Mouse (Mus musculus): ENCODE data around the gene Syn2. TPM values are rescaled to one million over a fixed set of nuclear protein-coding genes. Genes with fewer than 3 reads are reported as not detected.

Syn2 gene
- total and polyA plus RNA-seq, 3 experiments = 0.16 TPM; not detected in 2

GRCm38 (mm10) chr6:115316811-115317221 lies 182.1 kb downstream of the Syn2 start:
- DNase-seq (ENCODE audit: low spot score) = no peak
- no peak for TF ChIP-seq GATA2 (IDR thresholded peaks at IDR 0.05; ENCODE audit: borderline replicate concordance, low read depth, low read length)
- TF ChIP-seq CTCF (IDR thresholded peaks at IDR 0.05; ENCODE audit: low read depth, low read length) = no peak
- no peak for TF ChIP-seq TAL1 (conservative IDR thresholded peaks at IDR 0.05; ENCODE audit: low read depth, low read length)
- no peak for TF ChIP-seq POLR2AphosphoS5 (IDR thresholded peaks at IDR 0.05; ENCODE audit: insufficient replicate concordance, low read depth, low read length)
- TF ChIP-seq GATA1 (IDR thresholded peaks at IDR 0.05; ENCODE audit: borderline replicate concordance, low read length) = no peak
- no peaks in the 10 kb centered on the region for H3K9me3 ChIP-seq (replicated peaks)
- ATAC-seq (ENCODE audit: extremely low read depth, insufficient number of reproducible peaks, low FRiP score, poor library complexity, severe bottlenecking) = no peak
- no peaks in the 10 kb centered on the region for H3K36me3 ChIP-seq (replicated peaks)
- no peak overlapping the region for H3K4me3 ChIP-seq (ENCODE audit: low read depth, low read length)
- H3K4me1 ChIP-seq (ENCODE audit: insufficient read depth, low read depth, low read length) = no peaks in the 10 kb centered on the region
- peaks cover 3% of the 10 kb centered on the region; the same call in 1 of the 2 replicates for H3K27me3 ChIP-seq (ENCODE audit: insufficient read depth, low read length)

GRCm38 (mm10) chr6:115318811-115319210 lies 184.1 kb downstream of the Syn2 start:
- Histone ChIP-seq H3K4me3 (ENCODE audit: low read depth, low read length) (no peak overlapping the region), H3K9me3 (replicated peaks) (no peaks in the 10 kb centered on the region), H3K4me1 (ENCODE audit: insufficient read depth, low read depth, low read length) (no peaks in the 10 kb centered on the region), H3K27me3 (ENCODE audit: insufficient read depth, low read length) (no peaks in the 10 kb centered on the region), H3K36me3 (replicated peaks) (no peaks in the 10 kb centered on the region)
- TF ChIP-seq TAL1 (conservative IDR thresholded peaks at IDR 0.05; ENCODE audit: low read depth, low read length) (no peak), POLR2AphosphoS5 (IDR thresholded peaks at IDR 0.05; ENCODE audit: insufficient replicate concordance, low read depth, low read length) (no peak), GATA1 (IDR thresholded peaks at IDR 0.05; ENCODE audit: borderline replicate concordance, low read length) (no peak), CTCF (IDR thresholded peaks at IDR 0.05; ENCODE audit: low read depth, low read length) (no peak), GATA2 (IDR thresholded peaks at IDR 0.05; ENCODE audit: borderline replicate concordance, low read depth, low read length) (no peak)
- DNase-seq (ENCODE audit: low spot score) = no peak
- ATAC-seq (ENCODE audit: extremely low read depth, insufficient number of reproducible peaks, low FRiP score, poor library complexity, severe bottlenecking) = no peak

- Histone ChIP-seq H3K27me3 (ENCODE audit: insufficient read depth, low read length) (no peaks in the 10 kb centered on the region), H3K36me3 (replicated peaks) (no peaks in the 10 kb centered on the region), H3K4me3 (ENCODE audit: low read depth, low read length) (no peak overlapping the region), H3K4me1 (ENCODE audit: insufficient read depth, low read depth, low read length) (no peaks in the 10 kb centered on the region), H3K9me3 (replicated peaks) (no peaks in the 10 kb centered on the region)
- DNase-seq (ENCODE audit: low spot score) (no peak), ATAC-seq (ENCODE audit: extremely low read depth, insufficient number of reproducible peaks, low FRiP score, poor library complexity, severe bottlenecking) (no peak)
- TF ChIP-seq GATA1 (IDR thresholded peaks at IDR 0.05; ENCODE audit: borderline replicate concordance, low read length) = no peak
- no peak for TF ChIP-seq TAL1 (conservative IDR thresholded peaks at IDR 0.05; ENCODE audit: low read depth, low read length)
- no peak for TF ChIP-seq GATA2 (IDR thresholded peaks at IDR 0.05; ENCODE audit: borderline replicate concordance, low read depth, low read length)
- no peak for TF ChIP-seq CTCF (IDR thresholded peaks at IDR 0.05; ENCODE audit: low read depth, low read length)
- no peak for TF ChIP-seq POLR2AphosphoS5 (IDR thresholded peaks at IDR 0.05; ENCODE audit: insufficient replicate concordance, low read depth, low read length)
Measured at GRCm38 (mm10) chr6:115319686-115320085, 185.0 kb downstream of the Syn2 start.

GRCm38 (mm10) chr6:115320927-115321714 lies 186.4 kb downstream of the Syn2 start:
- TF ChIP-seq TAL1 (conservative IDR thresholded peaks at IDR 0.05; ENCODE audit: low read depth, low read length) (no peak), POLR2AphosphoS5 (IDR thresholded peaks at IDR 0.05; ENCODE audit: insufficient replicate concordance, low read depth, low read length) (no peak), GATA2 (IDR thresholded peaks at IDR 0.05; ENCODE audit: borderline replicate concordance, low read depth, low read length) (no peak), CTCF (IDR thresholded peaks at IDR 0.05; ENCODE audit: low read depth, low read length) (no peak), GATA1 (IDR thresholded peaks at IDR 0.05; ENCODE audit: borderline replicate concordance, low read length) (no peak)
- Histone ChIP-seq H3K36me3 (replicated peaks) (no peaks in the 10 kb centered on the region), H3K9me3 (replicated peaks) (no peaks in the 10 kb centered on the region), H3K4me1 (ENCODE audit: insufficient read depth, low read depth, low read length) (no peaks in the 10 kb centered on the region), H3K27me3 (ENCODE audit: insufficient read depth, low read length) (peaks cover 3% of the 10 kb centered on the region; the same call in 1 of the 2 replicates), H3K4me3 (ENCODE audit: low read depth, low read length) (no peak overlapping the region)
- no peak for ATAC-seq (ENCODE audit: extremely low read depth, insufficient number of reproducible peaks, low FRiP score, poor library complexity, severe bottlenecking)
- DNase-seq (ENCODE audit: low spot score) = no peak

- no peak overlapping the region for H3K4me3 ChIP-seq (ENCODE audit: low read depth, low read length)
- no peak for DNase-seq (ENCODE audit: low spot score)
- H3K36me3 ChIP-seq (replicated peaks) = no peaks in the 10 kb centered on the region
- no peak for TF ChIP-seq CTCF (IDR thresholded peaks at IDR 0.05; ENCODE audit: low read depth, low read length)
- TF ChIP-seq GATA2 (IDR thresholded peaks at IDR 0.05; ENCODE audit: borderline replicate concordance, low read depth, low read length) = no peak
- no peak for TF ChIP-seq GATA1 (IDR thresholded peaks at IDR 0.05; ENCODE audit: borderline replicate concordance, low read length)
- no peak for TF ChIP-seq TAL1 (conservative IDR thresholded peaks at IDR 0.05; ENCODE audit: low read depth, low read length)
- no peak for TF ChIP-seq POLR2AphosphoS5 (IDR thresholded peaks at IDR 0.05; ENCODE audit: insufficient replicate concordance, low read depth, low read length)
- H3K27me3 ChIP-seq (ENCODE audit: insufficient read depth, low read length) = peaks cover 3% of the 10 kb centered on the region; the same call in 1 of the 2 replicates
- H3K9me3 ChIP-seq (replicated peaks) = no peaks in the 10 kb centered on the region
- ATAC-seq (ENCODE audit: extremely low read depth, insufficient number of reproducible peaks, low FRiP score, poor library complexity, severe bottlenecking) = no peak
- no peaks in the 10 kb centered on the region for H3K4me1 ChIP-seq (ENCODE audit: insufficient read depth, low read depth, low read length)
Measured at GRCm38 (mm10) chr6:115321883-115322351, 187.2 kb downstream of the Syn2 start.

GRCm38 (mm10) chr6:115322956-115323355 lies 188.3 kb downstream of the Syn2 start:
- peaks cover 3% of the 10 kb centered on the region; the same call in 1 of the 2 replicates for H3K27me3 ChIP-seq (ENCODE audit: insufficient read depth, low read length)
- no peaks in the 10 kb centered on the region for H3K36me3 ChIP-seq (replicated peaks)

More at GRCm38 (mm10) chr6:115322956-115323355, 188.3 kb downstream of the Syn2 start:
- TF ChIP-seq GATA1 (IDR thresholded peaks at IDR 0.05; ENCODE audit: borderline replicate concordance, low read length) (no peak), POLR2AphosphoS5 (IDR thresholded peaks at IDR 0.05; ENCODE audit: insufficient replicate concordance, low read depth, low read length) (no peak), TAL1 (conservative IDR thresholded peaks at IDR 0.05; ENCODE audit: low read depth, low read length) (no peak), CTCF (IDR thresholded peaks at IDR 0.05; ENCODE audit: low read depth, low read length) (no peak), GATA2 (IDR thresholded peaks at IDR 0.05; ENCODE audit: borderline replicate concordance, low read depth, low read length) (no peak)
- Histone ChIP-seq H3K9me3 (replicated peaks) (no peaks in the 10 kb centered on the region), H3K4me3 (ENCODE audit: low read depth, low read length) (no peak overlapping the region), H3K4me1 (ENCODE audit: insufficient read depth, low read depth, low read length) (no peaks in the 10 kb centered on the region)
- ATAC-seq (ENCODE audit: extremely low read depth, insufficient number of reproducible peaks, low FRiP score, poor library complexity, severe bottlenecking) = no peak
- DNase-seq (ENCODE audit: low spot score) = no peak

Data from G1E (cell line).